Mouse (Mus musculus) testis, adult 10 weeks (tissue): ENCODE measurements around the gene Kbtbd13. TPM values are rescaled to one million over a fixed set of nuclear protein-coding genes. Genes with fewer than 3 reads are reported as not detected.

ENCODE experiments used
- polyA plus RNA-seq: library from polyadenylated mRNA; stranded (reverse); fragments of 350-450 nt; fragmentation: Illumina TruSeq; extraction: RNeasy Lipid Tissue Mini Kit (QIAGEN cat#74804); gene quantifications from one replicate; pipeline ENCODE4 v1.2.3, GENCODE M21; 2014; ENCODE audit warnings: low read depth, low replicate concordance

Gene Kbtbd13
- 0.21 TPM for polyA plus RNA-seq

DNA sequence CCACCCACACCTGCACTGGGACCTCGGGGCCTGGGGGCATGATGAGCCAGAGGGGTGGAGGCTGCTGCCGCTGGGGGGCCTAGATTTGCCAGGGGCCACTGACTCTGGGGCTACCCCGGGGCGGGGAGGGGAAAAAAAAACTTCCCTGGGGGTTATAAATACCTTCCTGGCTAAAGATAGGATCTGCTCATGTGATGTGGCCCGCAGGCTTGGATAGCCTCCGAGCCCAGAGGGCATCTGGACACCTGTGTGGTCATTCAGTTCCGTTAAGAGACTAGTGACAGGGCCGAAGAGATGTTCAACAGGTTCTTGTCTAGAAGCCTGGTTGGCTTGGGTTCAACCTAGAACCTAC lies at the start of gene Kbtbd13:
Gene Kbtbd13, minus strand, starts transcription at position 40 of the 352 bp plus-strand sequence.

GRCm38 (mm10) chr9:65435671-65436301 lies 44.3 kb upstream of the Kbtbd13 start, which contains the start of gene Mtfmt:
Gene Mtfmt, plus strand, starts transcription at chr9:65435782.

DNA sequence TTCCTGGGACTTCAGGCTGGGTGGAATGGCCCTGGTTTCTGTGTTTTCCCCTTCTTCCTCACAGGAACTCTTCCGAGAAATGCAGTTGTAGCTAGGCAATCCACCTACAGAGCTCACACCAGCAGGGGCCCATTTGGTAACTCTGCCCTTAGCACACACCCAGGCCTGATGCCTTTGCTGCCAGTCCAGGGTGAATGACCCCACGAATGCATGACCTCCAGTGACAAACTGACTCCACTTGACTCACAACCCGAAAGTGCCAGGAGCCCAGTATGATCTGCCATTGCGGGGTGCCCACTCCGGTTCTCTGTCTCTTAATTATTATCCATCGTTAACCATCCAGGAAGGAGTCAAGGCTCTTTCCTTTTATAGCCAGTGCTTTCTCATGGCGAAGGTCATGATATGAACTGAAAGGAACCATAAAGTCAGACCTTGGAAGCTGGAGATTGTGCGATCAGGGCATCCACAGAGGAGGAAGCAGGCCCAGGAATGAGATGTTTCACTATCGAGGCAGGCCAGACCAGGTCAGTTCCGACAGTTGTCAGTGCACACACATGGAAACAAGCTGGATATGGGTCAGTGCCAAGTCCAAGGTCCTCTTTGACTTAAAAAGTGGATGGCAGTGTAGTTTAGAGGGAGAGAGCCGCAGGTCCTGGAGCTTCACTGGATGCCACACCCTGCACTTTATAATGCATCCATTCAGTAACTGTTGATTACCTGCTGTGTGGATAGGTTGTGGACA lies 31.5 kb upstream of the Kbtbd13 start, which contains the start of gene Slc51b:
Gene Slc51b, minus strand, starts transcription at position 196 of the 742 bp plus-strand sequence.

GRCm38 (mm10) chr9:65398279-65398678 lies 6.8 kb upstream of the Kbtbd13 start, which contains the start of gene Rasl12:
Gene Rasl12, plus strand, starts transcription at chr9:65398506.

DNA sequence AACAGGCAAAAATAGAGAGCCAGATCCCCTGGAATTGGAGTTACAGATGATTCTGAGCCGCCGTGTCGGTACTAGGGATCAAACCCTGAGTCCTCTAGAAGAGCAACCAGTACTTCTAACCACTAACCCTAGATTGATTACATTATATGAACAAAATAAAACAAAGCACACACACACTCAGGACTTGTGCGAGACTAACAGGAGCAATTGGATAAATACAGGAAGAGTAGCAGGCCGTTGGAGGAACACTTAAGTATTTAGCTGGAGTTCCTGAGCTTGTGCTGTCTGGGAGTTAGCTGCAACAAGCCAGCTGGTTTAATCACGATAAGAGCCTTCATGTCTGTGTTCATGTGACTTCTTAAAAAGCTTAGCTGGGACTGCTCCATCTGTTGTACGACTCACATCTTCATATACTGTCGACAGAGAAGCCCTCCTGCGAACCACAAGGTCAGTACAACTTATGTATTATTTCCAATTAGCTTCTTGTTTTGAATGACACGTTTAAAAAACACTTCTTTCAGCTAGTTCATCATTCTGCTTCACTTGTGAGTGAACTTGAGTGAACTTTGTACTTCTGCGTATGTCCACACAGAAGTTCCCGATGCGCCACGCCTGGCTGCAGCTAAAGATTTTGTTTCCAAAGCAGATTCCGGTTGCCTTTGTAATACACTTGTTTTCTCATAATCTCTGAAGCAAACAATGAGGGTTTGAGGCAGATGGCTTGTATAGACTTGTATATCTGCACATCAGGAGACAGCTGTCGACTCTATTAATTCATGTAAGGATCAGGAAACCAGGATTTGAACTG lies 30.6 kb downstream of the Kbtbd13 start, which contains the start of gene Ubap1l:
Gene Ubap1l, plus strand, starts transcription at position 401 of the 808 bp plus-strand sequence.

DNA sequence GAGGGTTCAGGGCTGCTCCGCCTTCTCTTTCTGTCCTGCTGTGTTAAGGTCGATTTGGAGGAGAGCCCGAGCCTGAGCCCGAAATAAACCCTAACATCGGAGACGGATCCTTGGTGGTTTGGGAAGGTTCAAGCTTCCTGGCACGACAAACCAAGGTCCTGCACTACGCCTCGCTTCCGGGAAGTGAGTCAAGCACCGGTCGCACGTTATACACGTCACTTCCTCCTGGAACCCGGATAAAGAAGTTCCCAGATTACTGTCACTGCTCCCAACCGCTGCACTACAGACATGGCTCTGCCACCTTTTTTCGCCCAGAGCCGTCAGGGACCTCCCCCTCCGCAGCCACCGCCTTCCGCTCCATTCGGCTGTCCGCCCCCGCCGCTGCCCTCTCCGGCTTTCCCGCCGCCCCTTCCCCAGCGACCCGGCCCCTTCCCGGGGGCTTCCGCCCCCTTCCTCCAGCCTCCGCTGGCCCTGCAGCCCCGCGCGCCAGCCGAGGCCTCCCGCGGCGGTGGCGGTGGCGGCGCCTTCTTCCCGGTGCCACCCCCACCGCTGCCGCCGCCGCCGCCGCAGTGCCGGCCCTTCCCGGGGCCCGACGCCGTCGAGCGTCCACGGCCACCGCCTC lies 45.5 kb downstream of the Kbtbd13 start, which contains the start of gene Pdcd7:
Gene Pdcd7, plus strand, starts transcription at position 251 of the 622 bp plus-strand sequence.

Other genes with a start within 250 kb of the Kbtbd13 start
- 1.7 TPM for gene Parp16, start 196.3 kb downstream of the Kbtbd13 start, polyA plus RNA-seq
- 0.13 TPM for gene Cilp, start 126.5 kb downstream of the Kbtbd13 start, polyA plus RNA-seq
- 224 TPM for gene Clpx, start 97.4 kb downstream of the Kbtbd13 start, polyA plus RNA-seq
- gene Pdcd7, start 45.5 kb downstream of the Kbtbd13 start, polyA plus RNA-seq = 19.4 TPM
- not detected for gene Ubap1l, start 30.6 kb downstream of the Kbtbd13 start, polyA plus RNA-seq
- 3.0 TPM for gene Rasl12, start 6.9 kb upstream of the Kbtbd13 start, polyA plus RNA-seq
- gene Slc51b, start 31.3 kb upstream of the Kbtbd13 start, polyA plus RNA-seq = 0.34 TPM
- 8.8 TPM for gene Mtfmt, start 44.1 kb upstream of the Kbtbd13 start, polyA plus RNA-seq
- 38.5 TPM for gene Spg21, start 69.3 kb upstream of the Kbtbd13 start, polyA plus RNA-seq
- not detected for gene Ankdd1a, start 128.5 kb upstream of the Kbtbd13 start, polyA plus RNA-seq
- 17.9 TPM for gene Plekho2, start 188.4 kb upstream of the Kbtbd13 start, polyA plus RNA-seq
- 0.28 TPM for gene Pif1, start 195.5 kb upstream of the Kbtbd13 start, polyA plus RNA-seq
- gene Rbpms2, start 238.0 kb upstream of the Kbtbd13 start, polyA plus RNA-seq = 2.7 TPM